Mouse (Mus musculus): ENCODE results near the gene Zbtb6.
A peak's percentile ranks its signal among the peaks of the same experiment; 100 is the strongest.

DNA sequence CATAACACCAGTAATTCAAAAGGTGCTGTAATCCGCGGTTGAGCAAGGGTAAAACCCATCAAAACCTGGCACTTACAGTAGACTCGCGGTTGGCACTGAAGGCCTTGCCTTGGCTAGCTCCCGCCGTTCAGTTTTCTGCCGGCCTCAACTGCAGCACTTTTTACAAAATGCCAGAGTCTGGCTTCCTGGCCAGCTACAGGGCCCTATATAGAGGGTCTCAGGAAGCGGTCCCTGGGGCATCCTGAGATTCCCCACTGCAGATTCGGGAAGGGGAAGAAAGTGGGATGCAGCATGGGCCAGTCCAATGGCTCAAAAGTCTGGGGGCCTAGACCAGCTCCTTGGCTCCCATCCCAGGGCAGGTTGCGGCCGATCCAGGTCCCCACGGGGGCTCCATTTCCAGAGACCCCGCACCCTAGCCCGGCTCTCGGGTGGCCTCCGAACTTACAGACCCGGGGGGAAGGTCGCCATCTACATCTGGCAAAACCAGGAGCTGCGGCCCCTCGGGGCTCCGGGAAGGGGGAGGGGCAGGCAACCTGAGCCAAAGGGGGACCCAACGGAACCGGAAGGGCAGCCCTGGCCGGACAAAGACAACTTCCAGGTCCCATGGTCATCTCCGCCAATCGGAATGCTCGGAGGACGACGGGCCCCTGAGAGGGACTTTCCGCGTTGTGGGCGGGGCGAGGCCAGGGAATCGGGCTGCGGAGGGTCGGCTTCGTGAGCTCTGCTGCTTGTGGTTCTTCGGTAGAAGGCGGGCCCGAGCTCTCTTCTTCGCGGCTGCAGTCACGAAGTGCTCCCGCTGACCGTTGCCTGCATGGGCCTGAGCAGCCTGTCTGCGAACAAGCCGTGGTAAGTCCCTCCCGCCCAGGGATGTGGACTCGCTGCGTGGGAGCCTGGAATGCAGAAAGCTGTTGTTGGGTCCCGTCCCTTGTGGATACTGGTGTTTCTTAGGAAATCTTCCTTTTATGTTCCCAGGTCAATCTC, at the start of gene Zbtb6, which contains the start of the genes Zbtb26 and Rabgap1:
- no peak for TF ChIP-seq MAX (IDR thresholded peaks at IDR 0.05; ENCODE audit: low read depth)
- peak; percentile 87 for TF ChIP-seq POLR2A (IDR thresholded peaks at IDR 0.05; ENCODE audit: insufficient read length, low read depth)
- peak in 1 of 3 experiments; percentile 4 for TF ChIP-seq MYOD1 (IDR thresholded peaks at IDR 0.05; ENCODE audit: control insufficient read depth in 1 of 3, insufficient read length in 2 of 3, low read depth in 2 of 3)
- TF ChIP-seq MYOG (IDR thresholded peaks at IDR 0.05; ENCODE audit: control insufficient read depth in 1 of 3, insufficient read depth in 1 of 3, insufficient read length in 2 of 3, low read depth in 2 of 3): peak in 1 of 3 experiments; percentile 16
- no peak for TF ChIP-seq TCF12 (IDR thresholded peaks at IDR 0.05; ENCODE audit: insufficient read depth, poor library complexity, severe bottlenecking)
- no peak for TF ChIP-seq CEBPB (IDR thresholded peaks at IDR 0.05; ENCODE audit: insufficient read depth, poor library complexity, severe bottlenecking)
- no peak for TF ChIP-seq E2F4 (IDR thresholded peaks at IDR 0.05; ENCODE audit: insufficient read depth)
- TF ChIP-seq POLR2AphosphoS2 (IDR thresholded peaks at IDR 0.05; ENCODE audit: insufficient read length, low read depth): peak; percentile 85
- no peak for TF ChIP-seq TCF3 (IDR thresholded peaks at IDR 0.05; ENCODE audit: insufficient read length, low read depth)

Data from myocyte (in vitro differentiated cells).